Mouse (Mus musculus) erythroblast, embryonic 14.5 days (primary cell): Measurements from ENCODE around the gene Coro6.

Experiments used
- GATA1 ChIP-seq: IDR thresholded peaks from 2 replicates; pipeline ENCODE4 v1.6.1; 2012; ENCODE audit warnings: low read length, inconsistent platforms, mixed read lengths
- TAL1 ChIP-seq: IDR thresholded peaks from 3 replicates; pipeline ENCODE4 v1.6.1; 2012; ENCODE audit warnings: low read length, inconsistent platforms, mixed read lengths

- no peak for TF ChIP-seq TAL1
- TF ChIP-seq GATA1, result no peak
These were observed 25.2 kb upstream of the Coro6 start for GRCm38 (mm10) chr11:77437026-77437425.
